Mouse (Mus musculus) urinary bladder, postnatal 25 days (tissue): Measurements from ENCODE around the gene Safb.
"Not testable (repeated sequence)": the region's sequence is repeated elsewhere in the genome, so short reads cannot be mapped to it uniquely, and the experiment has no call there.

Experiments
- DNase-seq: peaks from one replicate; pipeline ENCODE4 v3.0.0; 2022; ENCODE audit warnings: low spot score

The Safb gene

GRCm38 (mm10) chr17:56611861-56612564 is 27.4 kb downstream of the Safb start:
- DNase-seq = peak; percentile 28

GRCm38 (mm10) chr17:56612565-56612939 is 27.9 kb downstream of the Safb start:
- not testable (repeated sequence) for DNase-seq

GRCm38 (mm10) chr17:56613236-56613844 is 28.7 kb downstream of the Safb start, which contains the start of gene Rpl36:
TSS of gene Rpl36 (plus strand) at chr17:56613416.
- DNase-seq = peak; percentile 96

GRCm38 (mm10) chr17:56613893-56614292 is 29.3 kb downstream of the Safb start:
- DNase-seq = peak; percentile 28

GRCm38 (mm10) chr17:56614391-56615135 is 29.9 kb downstream of the Safb start:
- no peak for DNase-seq

GRCm38 (mm10) chr17:56615136-56615784 is 30.6 kb downstream of the Safb start:
- DNase-seq = no peak

- DNase-seq = no peak
Observed at GRCm38 (mm10) chr17:56615792-56616191, 31.2 kb downstream of the Safb start.

- DNase-seq = no peak
Observed at GRCm38 (mm10) chr17:56616725-56617124, 32.1 kb downstream of the Safb start.

- DNase-seq = no peak
Observed at GRCm38 (mm10) chr17:56617628-56618027, 33.0 kb downstream of the Safb start.

GRCm38 (mm10) chr17:56625495-56625894 is 40.9 kb downstream of the Safb start:
- DNase-seq = no peak

- no peak for DNase-seq
Observed at GRCm38 (mm10) chr17:56626260-56626659, 41.6 kb downstream of the Safb start.

- peak; percentile 95 for DNase-seq
Observed at GRCm38 (mm10) chr17:56626754-56627470, 42.3 kb downstream of the Safb start, which contains the start of gene Lonp1. TSS of gene Lonp1 (minus strand) at chr17:56626887.

GRCm38 (mm10) chr17:56627530-56628277 is 43.1 kb downstream of the Safb start, which contains the start of gene Catsperd:
TSS of gene Catsperd (plus strand) at chr17:56628143.
- peak; percentile 29 for DNase-seq

- not testable (repeated sequence) for DNase-seq
Observed at GRCm38 (mm10) chr17:56629800-56630781, 45.5 kb downstream of the Safb start.

- no peak for DNase-seq
Observed at GRCm38 (mm10) chr17:56631807-56632206, 47.2 kb downstream of the Safb start.

- DNase-seq = no peak
Observed at GRCm38 (mm10) chr17:56634023-56634422, 49.4 kb downstream of the Safb start.

GRCm38 (mm10) chr17:56643237-56643636 is 58.6 kb downstream of the Safb start:
- no peak for DNase-seq

- no peak for DNase-seq
Observed at GRCm38 (mm10) chr17:56647546-56647945, 62.9 kb downstream of the Safb start.

GRCm38 (mm10) chr17:56651801-56652200 is 67.2 kb downstream of the Safb start:
- no peak for DNase-seq

GRCm38 (mm10) chr17:56654771-56655170 is 70.1 kb downstream of the Safb start:
- DNase-seq = no peak
